Mouse (Mus musculus) intestine, postnatal 0 days (tissue): ENCODE measurements at regions not wholly inside any gene's neighbourhood (a gene's known extent, or its start where the extent isn't known, plus 50 kb on each side); places are given as distances from the start of the nearest gene placed in this dataset. TPM values are rescaled to one million over a fixed set of nuclear protein-coding genes. Genes with fewer than 3 reads are reported as not detected.

Experiments
- ATAC-seq: fragments of 200-750 bp; cut with Nextera tagmentation; 2 replicates; pipeline ENCODE4 v1.8.0; 2017; ENCODE audit warnings: mild to moderate bottlenecking, moderate TSS enrichment, moderate library complexity
- H3K27ac ChIP-seq: fragments of 300-500 bp; sonication (generic); 2 replicates; pipeline ENCODE4 v1.5.1; 2014; ENCODE audit warnings: mild to moderate bottlenecking, low read depth, low read length, moderate library complexity
- H3K27me3 ChIP-seq: fragments of 300-500 bp; sonication (generic); replicated peaks from 2 replicates; pipeline ENCODE4 v1.6.1; 2014; ENCODE audit warnings: low read length, mixed read lengths; ENCODE audit not compliant: control insufficient read depth, insufficient read depth
- H3K36me3 ChIP-seq: fragments of 300-500 bp; sonication (generic); 2 replicates; pipeline ENCODE4 v1.6.1; 2014; ENCODE audit warnings: mild to moderate bottlenecking, moderate library complexity; ENCODE audit not compliant: control insufficient read depth, insufficient read depth
- H3K4me1 ChIP-seq: fragments of 300-500 bp; sonication (generic); replicated peaks from 2 replicates; pipeline ENCODE4 v1.6.1; 2014; ENCODE audit warnings: antibody characterized with exemption, low read length, mixed read lengths; ENCODE audit not compliant: control insufficient read depth, insufficient read depth
- H3K4me2 ChIP-seq: fragments of 300-500 bp; sonication (generic); replicated peaks from 2 replicates; pipeline ENCODE4 v1.6.1; 2014; ENCODE audit warnings: low read depth, mild to moderate bottlenecking, moderate library complexity
- H3K4me3 ChIP-seq: fragments of 300-500 bp; sonication (generic); 2 replicates; pipeline ENCODE4 v1.5.1; 2014; ENCODE audit warnings: low read depth, low read length
- H3K9ac ChIP-seq: fragments of 300-500 bp; sonication (generic); 2 replicates; pipeline ENCODE4 v1.6.1; 2014; ENCODE audit warnings: mild to moderate bottlenecking, low read depth, low read length
- H3K9me3 ChIP-seq: fragments of 300-500 bp; sonication (generic); 2 replicates; pipeline ENCODE4 v1.6.1; 2016; ENCODE audit warnings: mixed run types; ENCODE audit not compliant: control insufficient read depth
- CTCF ChIP-seq: sonication (generic); IDR thresholded peaks from 2 replicates; pipeline ENCODE4 v1.5.1; 2016; ENCODE audit warnings: low read depth, mild to moderate bottlenecking, control low read depth, antibody characterized with exemption, moderate library complexity
- WGBS: fragments of 180-500 bp; shearing (Covaris S2); extraction: QIAGEN DNeasy Blood & Tissue Kit; methylation state at CpG from one replicate; pipeline ENCODE4 v1.1.7; 2014; 5-methylcytosine and 5-hydroxymethylcytosine counted together
- microRNA-seq: library from miRNA; unstranded; fragments of <30 nt; microRNA quantifications from one replicate; pipeline ENCODE4, GENCODE M21; 2016

DNA sequence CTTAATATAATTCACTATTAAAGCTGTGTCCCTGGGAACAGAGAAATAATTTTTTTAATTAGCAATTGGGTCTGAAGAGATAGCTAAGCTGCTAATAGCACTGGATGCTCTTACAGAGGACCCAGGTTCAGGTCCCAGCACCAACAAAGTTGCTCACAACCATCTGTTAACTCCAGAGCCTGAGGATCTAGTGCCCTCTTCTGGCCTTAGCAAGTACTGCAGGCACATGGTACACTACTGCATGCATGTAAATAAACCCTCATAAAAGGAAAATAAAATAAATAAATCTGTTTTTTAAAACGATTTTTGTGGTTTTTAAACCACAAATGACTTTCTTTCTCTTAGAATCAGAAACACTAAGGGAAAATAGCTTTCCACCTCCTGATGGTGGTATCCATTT is 97.4 kb upstream of the Mc3r start:
- 63% methylated on average over 1 of the region's 1 CpGs for WGBS
- Histone ChIP-seq H3K4me1 (no peaks in the 10 kb centered on the region), H3K9ac (no peak overlapping the region), H3K4me2 (no peak overlapping the region), H3K27me3 (no peaks in the 10 kb centered on the region), H3K4me3 (no peak overlapping the region), H3K27ac (no peak overlapping the region), H3K36me3 (no peaks in the 10 kb centered on the region), H3K9me3 (no peaks in the 10 kb centered on the region)
- ATAC-seq: no peak
- peak; percentile 48 for TF ChIP-seq CTCF

DNA sequence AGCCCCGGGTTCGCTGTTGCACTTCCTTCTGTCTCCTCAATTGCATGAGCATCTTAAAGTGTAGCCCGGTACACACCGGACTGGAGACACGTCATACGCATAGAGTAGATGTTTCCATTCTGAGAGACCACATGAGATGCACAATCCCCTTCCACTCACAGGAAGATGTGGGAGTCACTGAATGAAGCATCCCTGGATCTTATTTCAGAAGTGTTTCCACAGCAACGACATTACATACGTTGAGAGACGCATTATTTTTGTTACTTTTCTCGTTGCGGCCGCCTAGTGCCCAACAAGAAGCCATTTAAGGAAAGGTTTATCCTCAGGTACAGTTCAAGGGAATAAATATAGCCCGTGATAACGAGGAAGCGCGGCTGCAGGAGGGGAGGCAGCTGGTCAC is 88.4 kb upstream of the Mc3r start:
- ATAC-seq: no peak
- H3K9me3 ChIP-seq: no peaks in the 10 kb centered on the region
- no peak for TF ChIP-seq CTCF
- WGBS: 91% methylated on average over 16 of the region's 16 CpGs
- H3K9ac ChIP-seq: no peak overlapping the region
- H3K36me3 ChIP-seq: no peaks in the 10 kb centered on the region
- no peaks in the 10 kb centered on the region for H3K4me1 ChIP-seq
- H3K4me3 ChIP-seq: no peak overlapping the region
- H3K27me3 ChIP-seq: no peaks in the 10 kb centered on the region
- H3K4me2 ChIP-seq: no peak overlapping the region
- no peak overlapping the region for H3K27ac ChIP-seq

DNA sequence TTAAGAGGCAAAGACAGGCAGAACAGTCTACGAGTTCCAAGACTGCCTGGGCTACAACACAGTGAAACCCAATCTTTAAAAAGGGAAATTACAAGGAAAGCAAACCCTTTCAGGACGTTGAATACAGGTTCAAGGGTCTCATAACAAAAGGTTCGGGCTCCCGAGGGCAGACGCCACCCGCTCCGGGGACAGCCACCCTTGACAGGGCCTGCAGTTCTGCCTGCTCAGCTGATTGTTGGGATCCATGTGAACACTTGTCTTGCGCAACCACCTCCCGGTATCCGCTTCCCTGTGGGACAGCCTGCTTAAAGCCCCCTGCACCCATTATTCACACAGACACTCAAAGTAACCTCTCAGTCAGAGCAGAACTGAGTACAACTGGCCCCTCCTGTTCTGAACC is 70.9 kb upstream of the Mc3r start:
- H3K36me3 ChIP-seq: no peaks in the 10 kb centered on the region
- ATAC-seq: no peak

DNA sequence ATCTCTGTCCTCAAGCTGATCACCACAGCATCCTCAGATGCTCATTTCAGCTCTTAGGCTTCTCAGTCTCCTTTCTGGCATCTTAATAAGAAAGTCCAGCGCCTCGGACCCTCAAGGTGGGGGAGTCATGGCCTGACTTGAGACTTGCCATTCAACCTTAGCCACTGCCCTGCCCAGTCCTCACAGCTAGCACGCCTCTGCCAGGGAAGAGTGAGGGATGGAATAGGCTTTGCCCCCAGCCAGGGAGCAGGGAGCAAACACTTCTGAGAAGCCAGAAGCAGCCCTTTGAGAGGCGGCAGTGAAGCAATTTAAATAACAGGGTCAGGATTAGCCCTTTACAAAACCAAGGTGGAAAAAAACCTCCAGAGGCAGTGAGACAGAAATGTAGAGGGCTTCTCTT is 69.0 kb upstream of the Mc3r start:
- ATAC-seq: no peak
- WGBS: 64% methylated on average over 4 of the region's 4 CpGs
- no peak overlapping the region for H3K4me3 ChIP-seq

More for the DNA sequence above, 70.9 kb upstream of the Mc3r start:
- no peaks in the 10 kb centered on the region for H3K27me3 ChIP-seq
- no peak overlapping the region for H3K4me2 ChIP-seq
- TF ChIP-seq CTCF: no peak
- WGBS: 84% methylated on average over 10 of the region's 10 CpGs
- no peaks in the 10 kb centered on the region for H3K4me1 ChIP-seq
- no peak overlapping the region for H3K9ac ChIP-seq
- H3K9me3 ChIP-seq: no peaks in the 10 kb centered on the region
- no peak overlapping the region for H3K27ac ChIP-seq
- H3K4me3 ChIP-seq: no peak overlapping the region

DNA sequence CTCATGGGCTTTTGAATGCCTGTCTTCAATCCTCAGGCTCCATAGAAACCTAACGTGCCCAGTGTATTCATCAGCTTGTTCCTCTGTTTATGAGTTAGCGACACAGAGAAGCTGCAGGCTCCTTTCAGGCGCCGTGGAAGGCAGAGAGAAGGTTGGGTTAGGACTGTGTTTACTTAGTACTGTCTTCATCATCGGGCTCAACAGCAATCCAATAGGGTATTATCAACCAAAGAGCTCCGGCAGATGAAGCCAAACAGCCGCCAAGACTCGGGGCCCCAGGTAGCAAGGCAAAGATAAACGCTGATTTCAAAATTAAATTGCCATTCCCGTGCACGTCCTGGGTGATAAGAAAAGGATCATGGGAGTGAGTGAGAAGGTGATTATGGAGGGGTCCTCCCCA is 50.5 kb upstream of the Mc3r start:
- Histone ChIP-seq H3K4me3 (no peak overlapping the region), H3K9ac (no peak overlapping the region), H3K9me3 (no peaks in the 10 kb centered on the region), H3K4me1 (no peaks in the 10 kb centered on the region), H3K36me3 (no peaks in the 10 kb centered on the region), H3K27ac (no peak overlapping the region), H3K27me3 (no peaks in the 10 kb centered on the region), H3K4me2 (0 out of 2 replicates have a peak overlapping the region, but pooled peaks have one; percentile 6)
- no peak for TF ChIP-seq CTCF
- WGBS: 15% methylated on average over 11 of the region's 11 CpGs
- ATAC-seq: no peak

More for the DNA sequence above, 69.0 kb upstream of the Mc3r start:
- no peaks in the 10 kb centered on the region for H3K27me3 ChIP-seq
- no peaks in the 10 kb centered on the region for H3K4me1 ChIP-seq
- TF ChIP-seq CTCF: no peak
- no peak overlapping the region for H3K27ac ChIP-seq
- no peaks in the 10 kb centered on the region for H3K36me3 ChIP-seq
- H3K9ac ChIP-seq: no peak overlapping the region
- H3K4me2 ChIP-seq: no peak overlapping the region
- H3K9me3 ChIP-seq: no peaks in the 10 kb centered on the region

Small RNA genes lying in the stretch of these regions (microRNA-seq; reads per million reads assigned to microRNA genes)
- not detected for gene Gm44301
